Mouse (Mus musculus) T-helper 1 cell (primary cell): ENCODE measurements around the gene 2810004N23Rik.
"Not testable (repeated sequence)": the region's sequence is repeated elsewhere in the genome, so short reads cannot be mapped to it uniquely, and the experiment has no call there.

ENCODE experiments used
- in situ Hi-C: fragments of 300-600 bp; cut with MboI, MseI; formaldehyde crosslinking; loops from one replicate; pipeline ENCODE4 v1.15.1; 2025; ENCODE audit warnings: high pct_unique_total_duplicates

2810004N23Rik gene

GRCm38 (mm10) chr8:124866669-124867068, 3.7 kb upstream of the 2810004N23Rik start:
- in situ Hi-C loops, result no loop called here

- in situ Hi-C loops, result no loop called here
Observed at GRCm38 (mm10) chr8:124863729-124864128, 809 bp upstream of the 2810004N23Rik start.

- in situ Hi-C loops, result no loop called here
Observed at GRCm38 (mm10) chr8:124863163-124863677, 300 bp upstream of the 2810004N23Rik start.

GRCm38 (mm10) chr8:124860188-124860587, 2.7 kb downstream of the 2810004N23Rik start:
- in situ Hi-C loops, result no loop called here

- in situ Hi-C loops, result no loop called here
Observed at GRCm38 (mm10) chr8:124859466-124859865, 3.5 kb downstream of the 2810004N23Rik start.

GRCm38 (mm10) chr8:124853511-124853910, 9.4 kb downstream of the 2810004N23Rik start:
- in situ Hi-C loops, result no loop called here

GRCm38 (mm10) chr8:124845573-124845972, 17.3 kb downstream of the 2810004N23Rik start:
- in situ Hi-C loops, result no loop called here

GRCm38 (mm10) chr8:124845131-124845530, 17.8 kb downstream of the 2810004N23Rik start:
- in situ Hi-C loops, result no loop called here

GRCm38 (mm10) chr8:124842929-124843328, 20.0 kb downstream of the 2810004N23Rik start:
- in situ Hi-C loops, result not testable (repeated sequence)

- in situ Hi-C loops, result no loop called here
Observed at GRCm38 (mm10) chr8:124841775-124842174, 21.1 kb downstream of the 2810004N23Rik start.

- in situ Hi-C loops, result no loop called here
Observed at GRCm38 (mm10) chr8:124840900-124841299, 22.0 kb downstream of the 2810004N23Rik start.

GRCm38 (mm10) chr8:124839371-124839770, 23.5 kb downstream of the 2810004N23Rik start:
- in situ Hi-C loops, result no loop called here

- in situ Hi-C loops, result no loop called here
Observed at GRCm38 (mm10) chr8:124837956-124838355, 25.0 kb downstream of the 2810004N23Rik start.

GRCm38 (mm10) chr8:124836907-124837306, 26.0 kb downstream of the 2810004N23Rik start:
- in situ Hi-C loops, result no loop called here

GRCm38 (mm10) chr8:124836273-124836672, 26.6 kb downstream of the 2810004N23Rik start:
- in situ Hi-C loops, result no loop called here

GRCm38 (mm10) chr8:124835848-124836247, 27.1 kb downstream of the 2810004N23Rik start:
- in situ Hi-C loops, result no loop called here

GRCm38 (mm10) chr8:124833430-124834205, 29.3 kb downstream of the 2810004N23Rik start:
- in situ Hi-C loops, result no loop called here

- in situ Hi-C loops, result no loop called here
Observed at GRCm38 (mm10) chr8:124831941-124832340, 31.0 kb downstream of the 2810004N23Rik start.

- in situ Hi-C loops, result no loop called here
Observed at GRCm38 (mm10) chr8:124831531-124831930, 31.4 kb downstream of the 2810004N23Rik start.

- in situ Hi-C loops, result no loop called here
Observed at GRCm38 (mm10) chr8:124830050-124830449, 32.9 kb downstream of the 2810004N23Rik start.

GRCm38 (mm10) chr8:124828561-124829240, 34.2 kb downstream of the 2810004N23Rik start:
- in situ Hi-C loops, result no loop called here

- in situ Hi-C loops, result no loop called here
Observed at GRCm38 (mm10) chr8:124827387-124827786, 35.5 kb downstream of the 2810004N23Rik start.

GRCm38 (mm10) chr8:124826658-124827057, 36.3 kb downstream of the 2810004N23Rik start:
- in situ Hi-C loops, result no loop called here
